Mouse (Mus musculus): ENCODE results near the gene Josd1. TPM values are rescaled to one million over a fixed set of nuclear protein-coding genes. Genes with fewer than 3 reads are reported as not detected.

The Josd1 gene
- total RNA-seq, 2 experiments from 2014 or later: 35.9 to 40.3 TPM

DNA sequence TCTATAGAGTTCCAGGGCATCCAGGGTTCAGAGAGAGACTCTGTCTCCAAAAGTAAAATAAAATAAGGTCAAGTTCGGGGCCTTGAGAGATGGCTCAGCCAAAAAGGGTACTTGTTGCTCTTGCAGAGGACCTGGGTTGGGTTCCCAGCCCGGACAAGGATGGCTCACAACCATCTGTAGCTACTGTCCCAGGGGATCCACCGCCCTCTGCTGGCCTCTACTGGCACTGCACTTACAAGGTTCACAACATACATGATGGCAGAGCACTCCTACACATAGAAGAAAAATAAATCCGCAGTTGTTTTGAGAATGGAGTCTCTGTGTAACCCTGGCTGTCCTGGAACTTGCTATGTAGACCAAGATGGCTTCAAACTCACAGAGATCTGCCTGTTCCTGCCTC is 25.9 kb downstream of the Josd1 start:
- DNase-seq (ENCODE audit: low spot score in 2 of 2): no peak

DNA sequence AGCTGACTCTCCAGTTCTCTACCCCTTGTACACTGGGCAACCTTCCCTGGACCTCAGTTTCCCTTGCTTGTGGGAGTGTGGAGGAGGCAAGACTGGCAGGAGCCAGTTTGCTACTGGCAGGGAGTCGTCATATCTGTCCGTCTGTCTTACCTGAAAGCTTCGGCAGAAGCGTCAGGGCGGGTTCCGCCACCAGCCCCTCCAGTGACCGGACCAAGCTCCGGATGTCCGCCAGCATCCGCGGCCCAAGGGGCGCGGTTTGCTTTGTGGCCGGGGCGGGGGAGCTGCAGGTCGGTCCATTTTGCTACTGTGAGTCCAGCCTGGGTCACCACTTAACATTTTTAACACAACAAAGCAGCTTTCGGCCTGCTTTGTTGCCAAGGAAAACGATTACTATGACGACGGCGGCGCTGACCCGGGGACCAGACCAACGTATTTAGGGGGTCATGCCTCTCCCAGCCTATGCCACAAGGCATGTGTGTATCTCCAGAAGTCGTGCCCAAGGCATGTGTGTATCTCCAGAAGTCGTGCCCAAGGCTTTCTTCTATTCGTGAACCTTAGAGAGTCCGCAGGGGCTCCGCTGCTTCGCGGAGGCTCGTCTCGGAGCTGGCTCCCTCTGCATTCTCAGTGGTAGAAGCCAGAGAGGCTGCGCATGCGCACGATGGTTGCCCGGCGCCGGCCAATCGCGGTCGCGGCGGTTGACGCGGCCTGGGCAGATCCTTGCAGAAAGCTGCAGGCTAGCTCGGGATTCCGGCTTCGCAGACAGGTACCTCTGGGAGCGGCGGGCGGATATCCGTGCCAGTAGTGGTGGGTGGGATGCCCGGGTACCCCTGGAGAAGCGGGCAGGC is 29.0 kb downstream of the Josd1 start, which contains the start of the genes Fam227a and Cby1:
Fam227a (minus strand) TSS at position 426 of the 845 bp plus-strand sequence.
Cby1 (plus strand) TSS at position 669 of the 845 bp plus-strand sequence.
- peak; percentile 94 to 97 for DNase-seq (ENCODE audit: low spot score in 2 of 2)

DNA sequence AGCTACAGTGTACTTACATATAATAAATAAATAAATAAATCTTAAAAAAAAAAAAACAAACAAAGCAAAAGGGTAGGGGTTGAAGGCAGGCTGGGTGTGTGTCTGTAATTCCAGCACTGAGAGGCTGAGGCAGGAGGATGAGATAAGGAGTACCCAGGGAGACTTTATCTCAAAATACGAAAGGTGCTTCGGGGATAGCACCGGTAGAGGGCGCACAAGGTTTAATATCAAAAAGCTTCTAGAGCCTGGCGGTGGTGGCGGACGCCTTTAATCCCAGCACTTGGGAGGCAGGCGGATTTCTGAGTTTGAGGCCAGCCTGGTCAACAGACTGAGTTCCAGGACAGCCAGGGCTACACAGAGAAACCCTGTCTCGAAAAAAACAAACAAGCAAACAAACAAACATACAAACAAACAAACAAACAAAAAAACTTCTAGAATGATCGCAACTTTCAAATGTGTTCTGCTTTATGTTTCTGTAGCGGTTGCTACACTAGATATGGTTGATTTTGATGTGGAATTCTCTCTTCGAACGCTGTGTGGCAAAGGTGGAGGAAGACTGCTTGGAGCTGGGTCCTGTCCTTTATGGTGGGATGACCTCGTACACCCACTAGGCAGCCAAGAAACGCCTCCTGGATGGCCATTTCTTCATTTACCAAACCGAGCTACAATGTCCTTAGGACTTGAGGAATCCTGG is 29.7 kb downstream of the Josd1 start:
- peak; percentile 82 to 87 for DNase-seq (ENCODE audit: low spot score in 2 of 2)

DNA sequence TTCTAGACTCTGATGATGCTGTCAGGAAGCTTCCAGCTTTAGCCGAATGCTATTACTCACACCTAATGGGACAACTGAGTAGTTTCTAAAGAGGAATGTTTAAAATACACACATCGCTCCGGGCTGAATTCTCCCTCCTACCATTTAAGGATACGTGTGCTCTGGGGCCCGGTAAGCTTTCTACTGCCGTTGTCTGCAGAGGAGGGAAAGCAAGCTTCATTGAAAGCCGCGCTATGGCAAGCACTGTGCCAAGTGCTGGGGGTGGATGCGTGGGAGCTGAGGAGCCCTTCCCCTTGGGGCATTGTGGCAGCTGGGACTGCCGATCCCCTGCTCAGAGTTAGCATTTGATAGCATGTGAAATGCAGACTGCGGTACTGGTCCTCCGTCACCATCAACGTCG is 31.3 kb downstream of the Josd1 start:
- no peak for DNase-seq (ENCODE audit: low spot score in 2 of 2)

GRCm38 (mm10) chr15:79651481-79651880 is 36.2 kb downstream of the Josd1 start:
- DNase-seq (ENCODE audit: low spot score in 2 of 2): no peak

GRCm38 (mm10) chr15:79650569-79650968 is 37.1 kb downstream of the Josd1 start:
- DNase-seq (ENCODE audit: low spot score in 2 of 2): peak in 1 of 2 experiments; percentile 22

DNA sequence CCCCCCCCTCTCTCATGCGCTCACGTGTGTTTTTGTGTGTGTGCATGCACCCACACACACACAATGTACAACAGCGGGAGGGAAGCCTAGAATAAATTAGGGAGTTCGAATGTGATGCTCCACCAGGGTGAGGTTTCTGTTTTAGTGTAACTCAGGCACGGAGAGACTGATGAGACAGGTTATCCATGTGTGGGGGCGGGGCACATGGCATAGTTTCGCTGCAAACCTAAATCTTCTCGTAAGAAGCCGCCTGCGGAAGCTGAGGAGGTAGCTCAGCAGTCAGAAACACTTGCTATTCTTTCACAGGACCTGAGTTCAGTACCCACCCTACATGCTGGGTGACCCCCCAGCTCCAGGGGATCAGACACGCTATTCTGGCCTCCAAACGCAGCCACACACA is 39.6 kb downstream of the Josd1 start:
- DNase-seq (ENCODE audit: low spot score in 2 of 2): no peak

- DNase-seq (ENCODE audit: low spot score in 2 of 2): no peak
Observed at GRCm38 (mm10) chr15:79645483-79645882, 42.2 kb downstream of the Josd1 start.

DNA sequence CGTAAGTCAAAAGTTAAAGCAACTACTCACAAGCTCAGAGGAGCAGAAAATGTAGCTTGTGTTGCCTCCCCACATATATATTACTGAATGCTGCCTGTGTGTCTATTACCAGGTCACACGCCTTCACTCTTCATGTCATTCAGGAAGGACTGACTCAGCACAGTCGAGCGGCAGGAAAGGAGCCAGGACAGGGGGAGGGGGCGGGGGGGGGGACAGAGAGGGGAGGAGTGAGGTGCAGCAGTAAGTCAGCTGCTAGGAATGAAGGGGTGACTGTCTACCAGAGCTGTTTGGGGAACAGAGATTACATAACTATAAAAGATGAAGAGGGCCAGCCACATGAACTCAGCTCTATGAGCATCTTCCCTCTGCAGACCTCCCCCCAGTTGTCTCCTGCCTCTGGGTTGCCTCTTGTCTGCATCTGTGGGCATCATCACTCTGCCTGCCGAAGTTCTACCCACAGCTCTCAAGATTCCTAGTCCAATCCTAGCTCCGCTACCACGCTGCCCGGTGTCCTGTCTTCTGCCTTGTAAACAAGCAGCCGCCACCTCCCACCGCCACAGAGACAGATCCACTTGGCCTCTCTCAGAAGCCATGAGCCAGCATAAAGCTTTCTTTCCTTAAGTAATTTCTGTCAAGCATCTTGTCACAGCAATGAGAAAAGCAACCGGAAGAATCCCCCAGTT is 46.4 kb downstream of the Josd1 start:
- no peak for DNase-seq (ENCODE audit: low spot score in 2 of 2)

GRCm38 (mm10) chr15:79630471-79630870 is 57.2 kb downstream of the Josd1 start:
- DNase-seq (ENCODE audit: low spot score in 2 of 2): no peak

Other genes starting within 250 kb of the Josd1 start
- gene Csnk1e, start 232.4 kb downstream of the Josd1 start, total RNA-seq (2021): 10 to 100 TPM; 69.2 to 80.6 TPM
- under 1 TPM in 1 of 2 experiments, not detected in 1; 0.42 TPM for gene Kcnj4, start 182.7 kb downstream of the Josd1 start, total RNA-seq (2021)
- gene Kdelr3, start 171.5 kb downstream of the Josd1 start, total RNA-seq (2021): 1 to 10 TPM; 1.6 to 4.0 TPM
- 100 to 1,000 TPM; 263 to 265 TPM for gene Ddx17, start 141.2 kb downstream of the Josd1 start, total RNA-seq (2021)
- gene Dmc1, start 82.8 kb downstream of the Josd1 start, total RNA-seq (2021): under 1 TPM; 0.50 to 0.93 TPM
- gene Fam227a, start 29.0 kb downstream of the Josd1 start, total RNA-seq (2021): 1 to 10 TPM; 1.5 to 2.0 TPM
- 10 to 100 TPM; 16.9 to 18.7 TPM for gene Cby1, start 28.7 kb downstream of the Josd1 start, total RNA-seq (2021)
- gene Tomm22, start 17.1 kb downstream of the Josd1 start, total RNA-seq (2021): 100 to 1,000 TPM; 102 to 112 TPM
- gene Gtpbp1, start 2.9 kb upstream of the Josd1 start, total RNA-seq (2021): 10 to 100 TPM; 28.8 to 30.2 TPM
- 10 to 100 TPM; 53.1 to 75.3 TPM for gene Sun2, start 54.6 kb upstream of the Josd1 start, total RNA-seq (2021)
- gene Dnal4, start 89.9 kb upstream of the Josd1 start, total RNA-seq (2021): 10 to 100 TPM; 15.0 to 16.6 TPM
- gene Nptxr, start 116.8 kb upstream of the Josd1 start, total RNA-seq (2021): 1 to 10 TPM; 5.1 to 5.5 TPM
- gene Npcd, start 146.3 kb upstream of the Josd1 start, total RNA-seq (2021): under 1 TPM; 0.32 to 0.89 TPM
- 10 to 100 TPM; 41.0 to 43.1 TPM for gene Cbx6, start 146.8 kb upstream of the Josd1 start, total RNA-seq (2021)
- gene Apobec3, start 203.7 kb upstream of the Josd1 start, total RNA-seq (2021): 10 to 100 TPM; 12.8 to 13.0 TPM

Measured in adrenal gland, adult 18-20 months (tissue).